Mouse (Mus musculus): Measurements from ENCODE around the gene Mrpl46.

GRCm38 (mm10) chr7:78813791-78814190, 30.5 kb upstream of the Mrpl46 start:
- TF ChIP-seq CTCF (IDR thresholded peaks at IDR 0.05; ENCODE audit: low read depth) (no peak), EP300 (IDR thresholded peaks at IDR 0.05; ENCODE audit: low read depth) (no peak)
